Mouse (Mus musculus): ENCODE results near the gene Gm5416. TPM values are rescaled to one million over a fixed set of nuclear protein-coding genes. Genes with fewer than 3 reads are reported as not detected.
"Not testable (repeated sequence)": the region's sequence is repeated elsewhere in the genome, so short reads cannot be mapped to it uniquely, and the experiment has no call there.

Gene Gm5416
- polyA plus RNA-seq, 1 experiment, result not detected

GRCm38 (mm10) chr16:36203846-36204245 is 6.4 kb upstream of the Gm5416 start:
- H3K79me2 ChIP-seq (ENCODE audit: control insufficient read depth, insufficient read depth), result no peaks in the 10 kb centered on the region
- TF ChIP-seq MAX (IDR thresholded peaks at IDR 0.05; ENCODE audit: low read depth) (no peak), POLR2AphosphoS2 (IDR thresholded peaks at IDR 0.05; ENCODE audit: insufficient read length, low read depth) (no peak), USF1 (IDR thresholded peaks at IDR 0.05; ENCODE audit: low read depth) (no peak), SRF (IDR thresholded peaks at IDR 0.05; ENCODE audit: control insufficient read depth, insufficient read length, low read depth) (no peak)
- H3K36me3 ChIP-seq (ENCODE audit: control insufficient read depth, insufficient read depth), result no peaks in the 10 kb centered on the region
- no peaks in the 10 kb centered on the region for H3K27me3 ChIP-seq (ENCODE audit: control insufficient read depth, insufficient read depth, insufficient read length)
- no peak overlapping the region for H3K4me2 ChIP-seq (ENCODE audit: low read depth)
- no peak overlapping the region for H3K4me3 ChIP-seq
- no peak overlapping the region for H3ac ChIP-seq (ENCODE audit: control insufficient read depth, insufficient read length)

GRCm38 (mm10) chr16:36205684-36206083 is 4.5 kb upstream of the Gm5416 start:
- H3K79me2 ChIP-seq (ENCODE audit: control insufficient read depth, insufficient read depth); H3K27me3 ChIP-seq (ENCODE audit: control insufficient read depth, insufficient read depth, insufficient read length); H3K4me3 ChIP-seq; H3ac ChIP-seq (ENCODE audit: control insufficient read depth, insufficient read length); H3K4me2 ChIP-seq (ENCODE audit: low read depth); H3K36me3 ChIP-seq (ENCODE audit: control insufficient read depth, insufficient read depth): not testable (repeated sequence)

GRCm38 (mm10) chr16:36221168-36221567 is 11.0 kb downstream of the Gm5416 start, which contains the start of gene 2010005H15Rik:
TSS of gene 2010005H15Rik (plus strand) at chr16:36221468.
- H3K36me3 ChIP-seq (ENCODE audit: control insufficient read depth, insufficient read depth); H3ac ChIP-seq (ENCODE audit: control insufficient read depth, insufficient read length); H3K27me3 ChIP-seq (ENCODE audit: control insufficient read depth, insufficient read depth, insufficient read length); H3K4me3 ChIP-seq; H3K4me2 ChIP-seq (ENCODE audit: low read depth); H3K79me2 ChIP-seq (ENCODE audit: control insufficient read depth, insufficient read depth): not testable (repeated sequence)

- H3K4me2 ChIP-seq (ENCODE audit: low read depth); H3K79me2 ChIP-seq (ENCODE audit: control insufficient read depth, insufficient read depth); H3K27me3 ChIP-seq (ENCODE audit: control insufficient read depth, insufficient read depth, insufficient read length); H3K4me3 ChIP-seq; H3ac ChIP-seq (ENCODE audit: control insufficient read depth, insufficient read length); H3K36me3 ChIP-seq (ENCODE audit: control insufficient read depth, insufficient read depth): not testable (repeated sequence)
These were observed 50.4 kb downstream of the Gm5416 start for GRCm38 (mm10) chr16:36260585-36260984.

Other genes starting within 250 kb of the Gm5416 start
- 14.8 TPM for gene Kpna1, start 231.7 kb upstream of the Gm5416 start, polyA plus RNA-seq (2012; fragmentation: generic; extraction: Trizol)
- gene Wdr5b, start 169.2 kb upstream of the Gm5416 start, polyA plus RNA-seq (2012; fragmentation: generic; extraction: Trizol), result 1.9 TPM
- gene Fam162a, start 138.8 kb upstream of the Gm5416 start, polyA plus RNA-seq (2012; fragmentation: generic; extraction: Trizol), result 363 TPM
- 41.8 TPM for gene Ccdc58, start 138.7 kb upstream of the Gm5416 start, polyA plus RNA-seq (2012; fragmentation: generic; extraction: Trizol)
- gene Csta1, start 79.2 kb upstream of the Gm5416 start, polyA plus RNA-seq (2012; fragmentation: generic; extraction: Trizol), result not detected
- gene Stfa2l1, start 53.6 kb upstream of the Gm5416 start, polyA plus RNA-seq (2012; fragmentation: generic; extraction: Trizol), result not detected
- gene Gm5483, start 26.2 kb upstream of the Gm5416 start, polyA plus RNA-seq (2012; fragmentation: generic; extraction: Trizol), result not detected
- gene 2010005H15Rik, start 11.1 kb downstream of the Gm5416 start, polyA plus RNA-seq (2012; fragmentation: generic; extraction: Trizol), result not detected
- gene Stfa1, start 66.5 kb downstream of the Gm5416 start, polyA plus RNA-seq (2012; fragmentation: generic; extraction: Trizol), result not detected
- not detected for gene BC117090, start 123.9 kb downstream of the Gm5416 start, polyA plus RNA-seq (2012; fragmentation: generic; extraction: Trizol)
- not detected for gene BC100530, start 157.3 kb downstream of the Gm5416 start, polyA plus RNA-seq (2012; fragmentation: generic; extraction: Trizol)
- not detected for gene Stfa2, start 198.1 kb downstream of the Gm5416 start, polyA plus RNA-seq (2012; fragmentation: generic; extraction: Trizol)
- gene Stfa3, start 245.0 kb downstream of the Gm5416 start, polyA plus RNA-seq (2012; fragmentation: generic; extraction: Trizol), result not detected